Mouse (Mus musculus) liver, embryonic 16.5 days (tissue): ENCODE data around the gene Prdx2. TPM values are rescaled to one million over a fixed set of nuclear protein-coding genes. Genes with fewer than 3 reads are reported as not detected.

Source experiments
- ATAC-seq: fragments of 200-750 bp; cut with Nextera tagmentation; 2 replicates; pipeline ENCODE4 v1.8.0; 2017; ENCODE audit warnings: low read depth, mild to moderate bottlenecking, moderate number of reproducible peaks, moderate library complexity
- H3K27ac ChIP-seq: fragments of 300-500 bp; sonication (generic); 2 replicates; pipeline ENCODE4 v1.5.1; 2014; ENCODE audit warnings: mild to moderate bottlenecking, low read length
- H3K27me3 ChIP-seq: fragments of 300-500 bp; sonication (generic); 2 replicates; pipeline ENCODE4 v1.6.1; 2014; ENCODE audit warnings: low read depth, low read length, mixed read lengths; ENCODE audit not compliant: control insufficient read depth, insufficient read depth
- H3K36me3 ChIP-seq: fragments of 300-500 bp; sonication (generic); 2 replicates; pipeline ENCODE4 v1.6.1; 2014; ENCODE audit warnings: mild to moderate bottlenecking; ENCODE audit not compliant: control insufficient read depth, insufficient read depth
- H3K4me1 ChIP-seq: fragments of 300-500 bp; sonication (generic); 2 replicates; pipeline ENCODE4 v1.6.1; 2014; ENCODE audit warnings: low read depth, low read length, mixed read lengths; ENCODE audit not compliant: control insufficient read depth
- H3K4me2 ChIP-seq: fragments of 300-500 bp; sonication (generic); 2 replicates; pipeline ENCODE4 v1.6.1; 2014; ENCODE audit warnings: low read depth, low read length, mixed read lengths
- H3K4me3 ChIP-seq: fragments of 300-500 bp; sonication (generic); 2 replicates; pipeline ENCODE4 v1.5.1; 2014; ENCODE audit warnings: low read depth, mild to moderate bottlenecking, low read length
- H3K9ac ChIP-seq: fragments of 300-500 bp; sonication (generic); 2 replicates; pipeline ENCODE4 v1.6.1; 2014; ENCODE audit warnings: low read depth, low read length
- H3K9me3 ChIP-seq: fragments of 300-500 bp; sonication (generic); replicated peaks from 2 replicates; pipeline ENCODE4 v1.6.1; 2016; ENCODE audit warnings: low read length; ENCODE audit not compliant: control insufficient read depth
- WGBS: fragments of 180-500 bp; shearing (Covaris S2); extraction: QIAGEN DNeasy Blood & Tissue Kit; methylation state at CpG from one replicate; pipeline ENCODE4 v1.1.7; 2014; ENCODE audit not compliant: insufficient replicate concordance; 5-methylcytosine and 5-hydroxymethylcytosine counted together
- polyA plus RNA-seq: library from polyadenylated mRNA; unstranded; fragments of >200 nt; fragmentation: Nextera tagmentation; extraction: Ambion mirVana; gene quantifications from 2 replicates; pipeline ENCODE4 v1.2.1, GENCODE M21; 2015

Gene Prdx2
- polyA plus RNA-seq, 1 experiment from 2014 or later = 1,724 TPM

DNA sequence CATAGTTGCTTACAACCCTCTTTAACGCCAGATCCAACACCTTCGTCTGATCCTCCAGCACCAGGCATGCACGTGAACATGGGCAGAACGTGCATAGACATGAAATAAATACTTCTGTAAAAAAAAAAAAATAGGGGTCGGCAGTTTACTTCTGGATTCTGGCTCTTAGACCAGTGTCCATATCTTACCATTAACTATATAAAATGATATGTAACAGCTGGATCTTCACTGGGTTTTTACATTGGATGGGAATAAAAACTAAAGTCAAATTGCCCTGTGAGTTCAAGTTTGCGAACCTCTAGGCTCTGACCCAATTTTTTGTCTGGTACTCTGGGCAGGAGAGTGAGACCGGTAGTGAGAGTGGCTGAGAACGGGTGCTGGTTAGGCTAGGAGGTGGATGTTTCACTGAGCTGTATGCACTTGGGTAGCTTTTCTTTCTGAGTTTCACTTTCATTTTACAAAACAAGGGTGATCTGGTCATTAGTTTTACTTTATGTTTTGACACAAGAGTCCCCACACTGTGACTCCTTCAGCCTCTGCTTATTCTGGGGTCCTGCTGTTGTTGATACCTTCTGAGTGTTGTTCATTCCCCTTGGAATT lies 5.3 kb downstream of the Prdx2 start:
- Histone ChIP-seq H3K4me3 (peak overlapping the region; percentile 75), H3K9ac (peak overlapping the region; percentile 11; the same call in 1 of the 2 replicates)
- WGBS = 67% methylated on average over 8 of the region's 8 CpGs

DNA sequence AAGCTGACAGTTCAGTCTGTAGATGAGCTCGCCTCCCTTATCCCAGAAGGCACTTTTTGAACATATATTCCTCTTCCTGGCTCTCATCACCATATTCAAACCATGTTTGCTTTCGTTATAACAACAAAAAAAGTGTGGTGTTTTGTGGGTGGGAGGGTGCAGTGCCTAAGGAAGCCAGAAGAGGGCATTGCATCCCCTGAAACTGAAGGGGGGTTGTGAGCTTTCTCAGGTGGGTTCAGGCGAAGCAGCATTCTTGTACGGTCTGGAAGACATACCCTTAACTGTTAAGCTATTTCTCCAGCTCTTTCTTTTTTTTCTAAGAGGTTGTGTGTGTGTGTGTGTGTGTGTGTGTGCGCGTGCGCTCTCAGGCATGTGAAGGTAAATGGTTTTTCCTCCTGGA lies 6.0 kb downstream of the Prdx2 start:
- peaks cover 88% of the 10 kb centered on the region for H3K4me1 ChIP-seq

More for the DNA sequence above, 5.3 kb downstream of the Prdx2 start:
- Histone ChIP-seq H3K4me2 (peak overlapping the region; percentile 98), H3K36me3 (peaks cover 44% of the 10 kb centered on the region), H3K9me3 (no peaks in the 10 kb centered on the region), H3K27ac (peak overlapping the region; percentile 97), H3K4me1 (peaks cover 82% of the 10 kb centered on the region), H3K27me3 (peaks cover 9% of the 10 kb centered on the region)
- no peak for ATAC-seq

DNA sequence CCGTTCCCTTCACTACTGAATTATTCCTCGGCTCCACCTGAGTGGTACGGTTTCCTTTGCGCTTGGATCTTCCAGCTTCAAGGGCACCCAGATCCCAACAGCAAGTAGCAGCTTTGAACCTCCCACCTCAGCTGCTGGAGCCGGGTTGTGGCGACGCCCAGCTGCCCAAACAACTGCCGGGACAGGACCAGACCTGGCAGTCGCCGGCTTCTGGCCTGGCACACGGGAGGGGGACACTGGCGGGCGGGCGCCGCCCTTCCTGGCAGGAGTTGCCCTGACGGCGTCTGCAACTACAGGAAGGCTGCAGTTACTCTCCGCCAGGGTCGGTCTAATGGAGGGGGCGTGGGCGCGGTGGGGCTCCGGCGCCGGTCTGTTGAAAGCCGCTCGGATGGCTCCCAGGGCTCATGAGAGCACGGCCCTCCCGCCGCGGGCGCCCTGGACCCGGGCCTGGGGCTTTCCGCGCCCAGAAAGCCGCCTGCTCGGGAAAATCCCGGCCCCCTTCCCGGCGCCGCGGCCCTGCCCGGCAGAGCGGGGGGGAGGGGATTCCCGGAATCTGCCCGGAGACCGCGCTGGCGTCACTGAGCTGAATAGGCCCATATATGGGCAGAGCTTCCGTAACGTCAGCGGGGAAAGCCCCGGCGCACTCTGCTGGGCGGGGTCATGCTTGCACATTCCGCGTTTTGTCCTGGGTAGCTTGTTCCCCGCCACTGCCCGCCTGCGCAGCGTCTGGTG lies 6.8 kb downstream of the Prdx2 start:
- peak overlapping the region; percentile 73 for H3K9ac ChIP-seq
- under 1% methylated on average over 61 of the region's 61 CpGs for WGBS
- H3K4me2 ChIP-seq = peak overlapping the region; percentile 98
- H3K9me3 ChIP-seq = no peaks in the 10 kb centered on the region
- peak overlapping the region; percentile 97 for H3K27ac ChIP-seq
- H3K4me1 ChIP-seq = peaks cover 92% of the 10 kb centered on the region
- peak overlapping the region; percentile 75 for H3K4me3 ChIP-seq
- peaks cover 9% of the 10 kb centered on the region for H3K27me3 ChIP-seq
- H3K36me3 ChIP-seq = peaks cover 36% of the 10 kb centered on the region
- ATAC-seq = peak; percentile 79

More for the DNA sequence above, 6.0 kb downstream of the Prdx2 start:
- ATAC-seq = no peak
- Histone ChIP-seq H3K9ac (peak overlapping the region; percentile 73), H3K4me2 (peak overlapping the region; percentile 98), H3K9me3 (no peaks in the 10 kb centered on the region), H3K27me3 (peaks cover 9% of the 10 kb centered on the region), H3K27ac (peak overlapping the region; percentile 97), H3K4me3 (peak overlapping the region; percentile 75), H3K36me3 (peaks cover 42% of the 10 kb centered on the region)
- WGBS = 22% methylated on average over 7 of the region's 7 CpGs

DNA sequence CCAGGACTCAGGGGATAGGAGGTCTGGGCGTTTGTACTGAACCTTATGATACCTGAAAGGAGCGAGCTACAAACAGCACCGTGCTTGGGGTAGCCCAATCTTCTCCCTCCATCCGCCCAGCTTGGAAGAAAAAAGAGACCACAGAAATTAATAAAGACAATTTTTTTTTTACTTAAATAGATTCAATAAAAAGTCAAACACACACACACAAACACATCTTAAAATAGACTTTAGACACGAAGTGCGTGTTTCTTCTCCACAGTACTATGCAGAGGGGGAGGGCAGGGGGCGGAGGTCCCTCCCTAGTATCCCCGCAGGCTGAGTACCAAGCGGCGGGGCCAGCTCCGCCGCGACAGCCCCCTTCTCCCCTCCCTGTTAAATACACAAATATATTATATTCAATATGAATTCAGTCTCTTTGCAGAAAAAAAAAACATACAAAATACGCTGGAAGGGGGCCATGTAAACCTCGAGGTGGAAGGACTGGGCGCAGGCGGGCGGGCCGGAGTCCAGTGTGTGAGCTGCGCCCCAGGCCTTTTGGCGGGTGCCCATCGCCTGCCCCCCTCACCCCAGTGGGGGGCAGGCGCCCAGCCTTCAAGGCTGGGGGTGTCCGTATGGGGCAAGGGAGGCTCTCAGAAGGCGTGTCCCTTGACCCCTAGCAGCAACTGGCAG lies 7.5 kb downstream of the Prdx2 start:
- Histone ChIP-seq H3K9me3 (no peaks in the 10 kb centered on the region), H3K9ac (peak overlapping the region; percentile 73), H3K27me3 (peaks cover 9% of the 10 kb centered on the region), H3K36me3 (peaks cover 29% of the 10 kb centered on the region), H3K4me2 (peak overlapping the region; percentile 98), H3K27ac (peak overlapping the region; percentile 97), H3K4me3 (peak overlapping the region; percentile 75), H3K4me1 (peaks cover 95% of the 10 kb centered on the region)
- under 1% methylated on average over 25 of the region's 25 CpGs for WGBS
- no peak for ATAC-seq

DNA sequence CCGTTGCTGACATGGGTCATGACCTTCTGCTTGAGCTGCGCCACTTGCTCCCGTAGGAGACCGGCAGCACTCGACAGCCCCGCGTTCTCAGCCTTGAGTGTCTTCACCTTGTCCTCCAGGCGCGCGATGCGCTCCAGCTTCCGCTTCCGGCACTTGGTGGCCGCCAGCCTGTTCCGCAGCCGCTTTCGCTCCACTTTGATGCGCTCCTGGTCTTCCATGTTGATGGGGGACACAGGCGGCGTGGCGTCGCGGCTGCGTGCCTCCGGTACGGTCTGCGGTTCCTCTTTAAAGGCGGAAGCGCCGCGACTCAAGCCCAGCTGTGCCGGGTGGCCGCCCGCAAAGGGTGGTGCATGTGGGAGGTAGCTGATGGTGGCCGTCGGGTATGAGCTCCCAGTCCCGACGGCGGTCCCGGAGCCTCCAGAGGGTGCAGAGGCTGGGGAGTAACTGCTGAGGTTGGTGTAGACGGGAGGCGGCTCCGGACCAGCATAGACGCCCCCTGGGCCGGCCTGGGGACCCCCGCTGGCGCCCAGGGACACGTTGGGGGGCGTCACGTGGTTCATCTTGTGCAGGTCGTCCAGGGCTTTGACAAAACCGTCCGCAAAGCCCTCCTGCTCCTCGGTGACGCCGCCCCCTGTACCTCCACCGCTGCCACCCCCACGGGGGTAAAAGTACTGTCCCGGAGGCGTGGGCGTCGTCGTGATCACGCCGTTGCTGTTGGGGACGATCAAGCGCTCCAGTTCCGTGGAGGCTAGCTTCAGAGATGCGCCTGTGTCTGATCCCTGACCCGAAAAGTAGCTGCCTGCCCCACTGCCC lies 8.3 kb downstream of the Prdx2 start:
- under 1% methylated on average over 70 of the region's 70 CpGs for whole genome bisulfite sequencing
- H3K4me3 ChIP-seq = peak overlapping the region; percentile 75
- H3K9ac ChIP-seq = peak overlapping the region; percentile 73
- H3K27me3 ChIP-seq = peaks cover 9% of the 10 kb centered on the region
- H3K4me2 ChIP-seq = peak overlapping the region; percentile 98
- H3K36me3 ChIP-seq = peaks cover 21% of the 10 kb centered on the region
- ATAC-seq = no peak
- H3K4me1 ChIP-seq = peaks cover 97% of the 10 kb centered on the region
- H3K27ac ChIP-seq = peak overlapping the region; percentile 97
- no peaks in the 10 kb centered on the region for H3K9me3 ChIP-seq

DNA sequence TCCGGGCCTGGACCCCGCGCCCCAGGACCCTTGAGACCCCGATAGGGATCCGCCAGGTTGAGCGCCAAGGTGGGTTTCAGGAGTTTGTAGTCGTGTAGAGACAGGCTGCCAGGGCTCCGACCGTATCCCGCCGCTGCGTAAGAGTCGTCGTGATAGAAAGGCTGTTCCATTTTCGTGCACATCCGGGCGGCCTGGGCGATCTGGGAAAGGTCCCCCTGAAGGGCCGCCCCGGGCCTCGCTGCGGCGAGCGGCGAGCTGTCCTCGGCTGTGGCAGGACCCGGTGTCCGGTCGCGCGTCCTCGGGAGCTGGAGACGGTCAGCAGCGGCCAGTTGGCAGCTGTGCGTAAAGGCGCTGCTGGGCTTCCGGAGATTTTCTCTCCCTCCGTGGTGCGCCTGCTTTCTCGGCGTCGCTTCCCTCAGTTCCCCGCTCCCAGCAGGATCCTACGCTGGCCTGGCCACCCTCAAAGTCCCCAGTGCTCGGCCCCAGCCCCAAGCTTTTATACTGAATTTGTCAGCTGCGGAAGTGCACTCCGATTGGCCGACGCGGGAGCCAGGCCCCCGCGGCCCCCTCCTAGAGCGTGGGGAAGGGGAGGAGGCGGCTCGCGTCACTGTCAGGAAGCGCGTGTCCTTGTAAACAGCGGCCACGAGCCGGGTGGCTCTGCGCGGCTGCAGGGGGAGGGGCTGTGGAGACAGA lies 9.0 kb downstream of the Prdx2 start, which contains the start of gene Junb:
Gene Junb (minus strand): TSS at position 471 of the 693 bp plus-strand sequence.
- H3K27ac ChIP-seq = peak within 1 kb of the TSS; percentile 97
- peak within 1 kb of the TSS; percentile 98 for H3K4me2 ChIP-seq
- peaks cover 9% of the 10 kb centered on the region for H3K27me3 ChIP-seq
- peaks cover 14% of the 10 kb centered on the region for H3K36me3 ChIP-seq
- peak within 1 kb of the TSS; percentile 75 for H3K4me3 ChIP-seq
- peak; percentile 35 for ATAC-seq
- H3K9ac ChIP-seq = peak within 1 kb of the TSS; percentile 73
- H3K9me3 ChIP-seq = no peaks in the 10 kb centered on the region
- under 1% methylated on average over 63 of the region's 63 CpGs for WGBS
- H3K4me1 ChIP-seq = peaks cover 94% of the 10 kb centered on the region

DNA sequence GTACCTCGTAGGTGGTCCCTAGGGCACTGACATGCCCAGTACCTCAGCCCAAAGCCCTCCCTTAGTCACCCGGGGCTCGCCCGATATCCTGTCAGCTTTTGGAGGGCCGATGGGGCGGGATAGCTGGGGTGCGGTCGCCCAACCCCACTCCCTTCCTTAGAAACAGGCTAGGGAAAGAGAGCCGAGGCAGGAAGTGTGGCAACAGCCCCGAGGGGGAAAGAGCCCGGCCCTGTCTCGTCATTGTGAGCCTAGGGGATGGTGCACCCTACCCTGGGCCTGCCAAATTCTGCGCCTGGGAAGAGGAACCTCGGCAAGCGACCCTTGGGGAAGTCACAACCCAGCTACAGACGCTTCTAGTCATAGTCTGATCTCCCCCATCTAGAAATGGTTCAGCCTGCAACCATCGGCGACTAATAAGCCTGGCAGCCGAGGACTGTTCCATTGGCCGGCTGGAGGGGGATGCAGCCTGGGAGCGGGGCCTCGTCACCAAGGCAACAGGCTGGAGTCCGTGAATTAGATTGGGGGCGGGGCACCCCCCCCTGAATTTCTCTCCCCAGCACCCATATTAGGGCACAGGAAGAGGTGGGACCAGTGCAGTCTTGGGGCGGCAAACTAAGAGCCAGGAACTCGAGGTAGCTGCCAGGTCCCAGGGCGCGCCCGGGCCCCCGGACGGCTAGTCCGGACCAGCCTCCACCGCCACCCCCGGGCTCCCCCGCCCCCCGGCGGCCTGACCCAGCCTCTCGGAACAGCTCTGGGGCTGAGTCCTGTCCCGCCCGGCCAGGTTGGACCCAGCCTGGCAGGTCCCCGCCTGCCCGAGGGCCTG lies 10.4 kb downstream of the Prdx2 start:
- no peaks in the 10 kb centered on the region for H3K9me3 ChIP-seq
- H3K4me2 ChIP-seq = peak overlapping the region; percentile 98
- peaks cover 9% of the 10 kb centered on the region for H3K27me3 ChIP-seq
- no peaks in the 10 kb centered on the region; the same call in 1 of the 2 replicates for H3K36me3 ChIP-seq
- H3K4me3 ChIP-seq = peak overlapping the region; percentile 75
- 4% methylated on average over 35 of the region's 42 CpGs for WGBS
- H3K9ac ChIP-seq = peak overlapping the region; percentile 59
- peak; percentile 26 for ATAC-seq
- peaks cover 94% of the 10 kb centered on the region for H3K4me1 ChIP-seq
- H3K27ac ChIP-seq = peak overlapping the region; percentile 84
